Mouse (Mus musculus) testis, adult 2 months (tissue): ENCODE measurements around the gene Poldip3.
A peak's percentile ranks its signal among the peaks of the same experiment; 100 is the strongest.

ENCODE experiments used
- CTCF ChIP-seq: fragments of 200-500 bp; IDR thresholded peaks from 2 replicates; pipeline ENCODE4 v1.5.1; 2012; ENCODE audit warnings: low read depth, mild to moderate bottlenecking, inconsistent platforms, low read length, moderate library complexity; ENCODE audit not compliant: control insufficient read depth, insufficient read depth, insufficient replicate concordance
- POLR2A ChIP-seq: fragments of 200-500 bp; IDR thresholded peaks from 2 replicates; pipeline ENCODE4 v1.6.1; 2012; ENCODE audit warnings: low read depth, mild to moderate bottlenecking, inconsistent platforms, low read length, moderate library complexity; ENCODE audit not compliant: control insufficient read depth

DNA sequence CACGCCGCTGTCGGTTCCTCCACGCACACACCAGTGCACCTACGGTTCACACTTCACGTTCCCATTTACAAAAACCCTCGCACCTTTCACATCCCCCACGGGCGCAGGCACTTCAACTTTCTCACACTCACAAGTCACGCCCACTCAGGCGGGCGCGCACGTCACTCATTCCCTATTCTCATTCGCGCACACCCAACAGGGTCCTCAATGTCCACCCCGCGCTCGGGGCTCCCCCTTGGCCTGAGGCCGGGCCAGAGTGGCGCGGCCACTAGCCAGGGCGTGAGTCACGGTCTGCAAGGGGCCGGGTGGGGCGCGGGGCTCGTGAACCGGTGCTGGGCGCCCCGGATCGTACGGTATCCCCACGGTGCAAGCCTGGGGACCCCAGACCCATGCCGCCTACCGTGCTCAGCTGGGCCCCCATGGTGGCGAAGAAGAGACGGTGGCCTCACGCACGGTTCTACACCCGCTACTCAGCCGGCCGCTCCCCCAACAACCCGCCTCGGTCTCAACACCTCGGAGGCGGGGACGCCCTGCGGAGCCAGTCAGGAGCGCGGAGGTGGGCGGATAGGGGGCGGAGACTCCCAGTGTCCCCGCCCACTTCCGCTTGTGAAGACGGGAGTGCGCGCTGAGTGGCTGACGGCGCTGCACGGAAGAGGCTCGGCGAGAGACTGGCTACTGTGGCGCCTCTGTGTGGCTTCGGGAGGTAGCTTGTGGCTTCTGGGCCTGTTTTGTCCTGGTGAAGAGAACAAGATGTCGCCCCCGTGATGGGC, 22.7 kb upstream of the Poldip3 start:
- no peak for TF ChIP-seq CTCF
- TF ChIP-seq POLR2A: peak; percentile 83
